Mouse (Mus musculus) spleen, postnatal 36 days (tissue): Measurements from ENCODE around the gene Cdh8.
"Not testable (repeated sequence)": the region's sequence is repeated elsewhere in the genome, so short reads cannot be mapped to it uniquely, and the experiment has no call there.

ENCODE experiments used
- DNase-seq, 2 experiments: peaks; one replicate each; pipeline ENCODE4 v3.0.0; 2022; ENCODE audit warnings: low spot score in 2 of 2, mixed read lengths in 1 of 2

Gene Cdh8

DNA sequence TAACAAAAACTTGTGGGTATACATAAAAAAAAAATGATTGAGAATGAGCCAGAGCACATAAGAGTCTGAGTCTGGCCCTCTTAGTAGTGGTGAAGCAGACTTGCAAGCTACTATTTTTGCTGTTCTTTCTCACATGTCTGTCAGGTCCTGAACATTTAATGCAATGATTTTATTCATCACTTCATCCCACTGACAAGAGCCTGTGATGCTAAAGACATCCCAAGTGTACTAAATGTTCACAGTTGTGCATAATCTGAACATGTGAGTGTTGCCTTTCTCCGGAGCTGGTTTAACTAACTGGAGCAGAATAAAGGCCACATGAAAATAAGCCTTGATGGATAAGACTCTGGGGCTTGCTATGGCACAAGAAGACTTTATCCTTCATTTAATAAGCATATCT, 131.2 kb downstream of the Cdh8 start:
- no peak for DNase-seq

DNA sequence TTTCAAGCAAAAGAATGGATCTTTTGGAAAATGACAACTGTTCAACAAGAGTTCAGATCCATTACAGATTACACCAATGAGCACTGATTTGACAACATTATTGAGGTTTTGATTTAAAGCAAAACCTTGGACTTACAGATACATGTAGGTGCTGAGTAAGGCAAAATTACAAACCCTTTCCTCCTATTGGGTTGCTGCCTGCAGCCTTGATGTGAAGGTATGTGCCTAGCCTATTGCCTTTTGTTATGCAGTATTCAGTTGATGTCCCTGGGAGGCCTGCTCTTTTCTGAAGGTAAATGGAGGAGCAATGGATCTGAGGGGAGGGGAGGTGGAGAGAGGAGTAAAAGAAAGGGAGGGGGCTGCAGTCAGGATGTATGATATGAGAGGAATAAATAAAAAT, 135.9 kb downstream of the Cdh8 start:
- DNase-seq = no peak

DNA sequence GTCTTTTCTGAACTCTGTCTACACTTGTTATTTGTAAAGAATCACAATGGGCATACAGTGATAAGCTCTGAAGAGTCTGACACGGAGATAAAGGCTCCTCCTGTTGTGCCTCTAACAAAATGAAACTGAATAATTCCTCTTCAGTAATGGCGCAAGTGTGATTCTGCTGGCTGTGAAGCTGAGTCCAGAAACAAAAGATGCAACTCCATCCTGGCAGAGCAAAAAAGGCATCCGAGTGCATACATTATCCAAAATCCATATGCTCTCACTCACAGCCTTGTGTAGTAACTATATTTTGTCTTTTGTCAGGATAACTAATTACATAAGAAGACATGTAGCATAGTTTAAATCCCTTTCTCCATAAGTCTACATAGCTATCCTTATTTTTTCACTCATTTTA, 149.1 kb downstream of the Cdh8 start:
- DNase-seq = no peak

DNA sequence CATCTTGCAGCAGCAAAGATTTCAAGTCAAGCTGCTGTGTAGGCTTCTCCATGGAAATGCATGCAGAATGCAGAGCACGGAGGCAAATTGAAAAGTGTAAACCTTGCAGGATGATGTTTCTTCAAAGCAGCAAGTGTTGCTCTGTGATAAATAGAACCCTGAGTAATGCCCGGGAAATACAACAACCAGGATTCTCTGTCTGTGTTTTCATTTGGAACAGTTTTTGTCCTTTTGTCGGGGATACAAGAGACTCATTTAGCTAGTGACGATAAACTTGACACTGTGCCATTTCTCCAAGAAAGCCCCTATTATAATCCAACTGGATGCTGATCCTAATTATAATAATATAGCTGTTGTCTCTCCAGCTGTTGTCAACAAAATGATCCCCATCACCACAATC, 181.9 kb downstream of the Cdh8 start:
- no peak for DNase-seq

DNA sequence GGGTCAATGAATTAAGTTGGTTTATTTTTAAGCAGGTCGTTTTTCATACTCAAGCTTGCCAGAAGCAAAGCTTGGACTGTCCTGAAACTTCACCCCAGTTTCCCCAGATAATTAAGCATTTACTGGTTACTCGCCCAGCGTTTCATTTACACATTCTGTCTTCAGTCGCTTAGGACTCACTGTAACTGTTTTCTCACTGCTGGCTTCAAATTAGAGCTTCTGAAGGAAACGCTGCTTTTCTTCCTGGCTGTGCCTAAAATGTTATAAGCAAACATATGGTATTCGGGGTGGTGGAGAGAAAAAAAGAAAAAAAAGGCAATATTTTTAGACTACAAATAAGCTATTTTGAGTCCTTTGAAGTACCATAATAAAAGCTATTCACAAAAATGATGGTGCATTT, 192.6 kb downstream of the Cdh8 start:
- DNase-seq = no peak

DNA sequence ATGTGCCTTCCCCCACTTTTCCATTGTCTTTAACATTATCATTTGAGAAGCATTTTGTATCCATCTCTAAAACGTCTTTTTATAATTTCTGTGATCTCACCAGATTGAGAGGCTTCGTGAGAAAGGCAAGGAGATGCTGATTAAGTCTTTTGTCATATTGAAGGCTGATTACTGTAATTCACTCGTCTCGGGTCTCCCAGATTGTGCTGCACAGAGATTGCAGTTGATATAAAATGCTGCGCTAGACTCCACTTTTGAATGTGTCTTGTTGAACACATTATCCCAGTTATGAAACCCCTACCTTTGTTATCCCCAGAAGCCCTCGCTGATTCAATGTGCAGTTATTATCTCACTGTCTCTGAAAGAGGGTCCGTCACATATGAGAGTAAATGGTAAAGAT, 211.1 kb downstream of the Cdh8 start:
- DNase-seq = no peak

DNA sequence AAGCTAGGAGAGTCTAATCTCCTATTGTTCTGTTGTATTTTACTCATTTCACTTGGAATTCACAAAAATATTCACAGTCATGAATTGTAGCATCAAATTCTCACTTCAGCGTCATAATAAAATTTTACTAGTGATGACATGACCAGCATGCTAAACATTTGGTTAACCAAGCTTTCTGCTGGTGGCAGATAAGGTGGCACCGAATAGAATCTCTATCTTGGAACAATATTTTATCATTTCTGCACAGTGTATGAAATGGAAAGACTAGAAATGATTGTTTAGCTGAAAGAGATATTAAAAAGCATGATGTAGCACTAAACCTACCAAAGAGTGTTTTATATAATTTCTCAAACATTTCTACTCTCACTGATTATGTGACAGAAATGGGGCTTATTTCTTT, 225.6 kb downstream of the Cdh8 start:
- no peak for DNase-seq

DNA sequence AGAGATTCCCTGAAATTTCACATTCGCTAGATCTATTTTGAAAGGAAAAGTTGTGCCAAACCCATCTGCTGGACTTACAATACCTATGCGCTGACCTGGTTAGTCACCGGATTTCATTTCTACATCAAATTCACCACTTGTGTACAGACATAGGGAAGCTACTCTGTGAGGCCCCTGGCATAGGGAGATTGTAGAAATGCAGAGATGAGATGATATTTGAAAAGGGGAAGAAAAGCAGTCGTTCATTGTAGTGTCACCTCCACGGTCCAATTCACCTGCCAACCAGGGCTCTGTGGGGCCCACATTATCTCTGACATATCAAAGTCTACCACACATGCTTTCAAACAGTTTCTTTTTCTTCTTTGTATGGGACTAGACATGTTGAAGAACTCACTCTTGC, 229.4 kb downstream of the Cdh8 start:
- DNase-seq = no peak

DNA sequence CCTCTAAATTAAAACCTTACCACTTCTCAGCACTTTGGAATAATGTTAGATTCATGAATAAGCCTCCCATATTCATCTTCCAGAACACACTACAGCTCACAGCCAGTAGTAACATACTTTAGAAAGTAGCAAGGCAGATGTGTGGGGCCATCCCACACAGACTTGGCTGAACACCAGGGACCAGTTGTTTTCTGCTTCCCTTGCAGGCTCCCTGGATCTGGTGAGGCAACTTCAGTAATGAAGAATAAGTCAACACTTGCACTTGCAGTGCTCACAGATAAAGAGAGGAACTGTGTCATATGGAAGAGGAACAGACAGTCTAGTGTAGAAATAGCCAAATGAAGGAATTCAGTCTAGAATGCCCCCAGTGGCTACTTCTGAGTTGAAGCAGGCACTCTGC, 232.1 kb downstream of the Cdh8 start:
- DNase-seq = no peak

DNA sequence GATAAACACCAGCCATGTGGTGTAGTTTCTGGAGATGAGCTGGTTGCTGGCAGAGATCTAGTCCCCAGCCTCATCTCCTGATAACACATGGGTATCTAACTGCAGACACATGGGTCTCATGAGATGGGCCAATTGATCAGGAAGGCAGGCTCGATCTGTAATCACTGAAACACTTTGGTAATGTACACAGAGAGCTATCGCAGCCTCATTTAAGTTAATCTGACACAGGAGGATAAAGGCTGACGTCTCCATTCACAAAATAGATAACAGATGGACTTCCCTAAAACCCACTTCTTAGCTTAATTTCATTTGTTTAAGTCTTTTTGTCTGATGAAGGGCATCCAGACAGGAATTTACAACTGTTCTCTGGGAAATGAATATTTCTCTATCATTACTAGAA, 249.3 kb downstream of the Cdh8 start:
- DNase-seq = no peak

DNA sequence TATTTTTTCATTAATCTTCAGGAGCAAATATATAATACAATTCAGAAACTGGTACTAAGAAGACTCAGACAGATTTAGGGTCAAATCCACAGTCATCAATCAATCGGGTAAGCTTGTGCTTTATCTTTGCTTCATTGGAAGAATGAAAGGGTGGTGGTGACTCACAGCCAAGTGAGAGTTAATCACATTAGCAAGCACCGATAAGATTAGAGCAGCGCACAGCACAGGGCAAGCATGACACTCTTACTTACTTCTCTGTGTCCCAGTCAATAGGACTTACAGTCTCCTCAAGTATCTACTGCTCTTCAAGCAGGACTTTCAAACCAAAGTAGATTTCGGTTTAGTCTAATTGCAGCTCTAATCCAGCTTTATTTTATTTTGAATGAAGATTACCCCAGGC, 254.6 kb downstream of the Cdh8 start:
- DNase-seq = no peak

DNA sequence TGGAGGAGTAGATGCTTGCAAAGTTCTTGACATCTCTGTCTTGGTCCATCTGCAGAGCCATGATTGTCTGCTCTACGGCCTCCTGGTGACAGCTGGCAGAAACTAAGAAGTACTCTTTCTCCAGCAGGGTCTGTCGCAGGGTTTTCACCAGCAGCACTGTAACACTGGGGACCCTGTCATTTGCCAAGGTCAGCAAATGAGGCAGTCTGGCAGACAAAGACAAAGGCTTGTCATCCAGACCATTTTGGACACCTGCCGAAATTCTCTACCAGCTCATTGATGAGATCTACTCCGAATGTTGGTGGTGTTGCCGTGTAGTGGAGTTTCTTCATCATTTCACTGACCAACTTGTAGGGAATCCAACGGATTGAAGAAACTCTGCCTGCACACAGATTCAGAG, 270.8 kb downstream of the Cdh8 start:
- no peak for DNase-seq

DNA sequence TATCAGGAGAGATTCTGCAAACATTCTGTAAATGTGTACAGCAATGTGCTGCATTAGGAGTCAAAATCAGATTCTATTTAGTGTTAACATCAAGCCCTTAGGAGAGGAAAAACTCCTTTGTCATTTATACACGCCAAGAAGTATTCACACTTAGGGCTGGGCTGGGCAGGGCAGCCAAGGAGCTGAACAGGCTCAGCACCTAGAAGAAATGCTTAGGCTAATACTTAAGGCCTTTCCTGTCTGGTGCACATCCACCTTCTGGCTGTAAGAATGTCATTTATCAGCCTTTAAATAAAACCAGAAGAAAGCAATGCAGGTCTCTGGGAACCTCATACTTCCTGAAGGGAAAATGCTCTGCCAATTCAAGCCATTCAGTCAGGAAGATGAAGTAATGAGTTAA, 271.5 kb downstream of the Cdh8 start:
- not testable (repeated sequence) for DNase-seq

DNA sequence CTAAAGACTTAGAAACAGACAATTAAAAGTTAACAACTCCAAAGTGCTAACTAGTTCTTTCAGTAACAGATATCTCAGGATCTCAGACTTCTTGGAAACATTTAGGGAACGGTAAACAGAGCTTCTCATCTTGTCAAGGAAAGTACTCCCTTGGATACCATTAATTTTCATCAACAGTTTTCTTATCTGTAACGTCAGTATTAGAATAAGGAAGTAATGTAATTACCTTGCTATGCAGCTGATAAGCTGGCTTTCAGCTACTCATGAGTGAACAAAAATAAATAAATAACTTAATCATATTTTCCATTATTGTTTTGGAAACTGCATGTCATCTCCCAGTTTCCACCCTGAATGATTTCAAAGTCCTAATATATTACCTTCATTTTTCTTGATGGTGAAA, 317.8 kb downstream of the Cdh8 start:
- DNase-seq = no peak

DNA sequence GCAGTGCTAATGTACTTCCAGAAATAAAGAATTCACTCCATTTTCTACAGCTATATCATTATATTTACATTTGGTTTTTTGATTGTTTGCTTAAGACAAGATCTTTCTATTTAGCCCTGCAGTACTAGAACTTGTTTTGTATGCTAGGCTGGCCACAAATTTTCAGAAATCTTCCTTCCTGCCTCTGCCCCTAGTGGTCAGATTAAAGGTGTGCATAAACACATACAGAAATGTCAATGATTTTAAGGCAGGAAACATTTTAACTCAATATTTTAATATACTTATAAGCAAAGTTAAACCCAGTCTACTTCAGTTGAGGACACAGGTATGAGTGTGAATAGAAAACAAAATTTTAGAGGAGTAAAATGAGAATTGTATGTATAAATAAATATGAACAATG, 364.9 kb downstream of the Cdh8 start:
- DNase-seq = no peak

DNA sequence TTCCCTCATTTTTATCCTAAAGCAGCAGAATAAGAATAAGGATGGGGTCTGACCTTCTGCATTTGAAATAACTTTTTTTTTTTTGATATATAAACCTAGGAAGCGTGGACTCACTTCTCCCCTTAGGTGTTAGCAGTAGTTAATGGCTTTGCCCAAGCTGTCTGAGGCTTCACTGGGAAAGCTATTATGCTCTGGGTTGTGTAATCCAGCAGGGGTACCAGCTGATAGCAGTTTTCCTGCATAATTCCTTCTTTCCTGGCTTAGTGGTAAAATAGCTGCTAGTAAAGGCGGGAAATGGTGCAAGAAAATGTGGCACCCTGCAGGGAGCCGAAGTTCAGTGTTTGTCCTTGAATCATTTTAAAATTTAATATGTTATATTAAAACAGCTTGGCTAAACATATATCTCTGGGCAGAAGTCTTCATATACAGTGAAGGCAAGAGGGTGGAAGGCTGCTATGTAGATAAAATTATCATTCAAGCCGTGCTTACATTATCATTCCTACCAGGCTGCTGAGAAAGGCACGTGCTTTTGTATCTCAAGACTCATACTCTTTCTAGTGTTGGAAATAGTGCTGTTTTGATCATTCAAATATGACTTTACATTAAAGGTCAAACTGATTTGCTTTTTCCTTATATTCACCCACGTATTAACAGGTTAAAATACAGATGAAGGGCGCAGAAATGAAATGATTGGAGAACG, 367.5 kb downstream of the Cdh8 start:
- no peak for DNase-seq

DNA sequence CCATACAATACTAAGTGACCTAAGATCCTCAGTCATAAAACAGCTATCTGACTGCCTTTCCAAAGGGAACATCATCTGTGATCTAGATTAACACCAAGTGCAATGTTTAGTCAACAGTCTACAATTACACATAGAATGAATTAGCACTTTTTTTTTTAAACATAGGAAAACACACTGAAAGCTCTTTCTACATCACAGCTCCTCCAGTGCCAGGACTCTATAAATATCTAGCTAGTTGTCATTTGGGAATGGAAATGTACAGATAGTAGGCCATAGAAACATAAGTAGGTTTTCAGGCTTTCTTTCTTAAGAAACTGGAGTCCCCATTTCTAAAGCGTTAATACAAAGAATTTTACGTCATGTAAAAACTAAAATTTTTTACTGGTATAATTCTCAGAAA, 375.8 kb downstream of the Cdh8 start:
- DNase-seq = no peak

DNA sequence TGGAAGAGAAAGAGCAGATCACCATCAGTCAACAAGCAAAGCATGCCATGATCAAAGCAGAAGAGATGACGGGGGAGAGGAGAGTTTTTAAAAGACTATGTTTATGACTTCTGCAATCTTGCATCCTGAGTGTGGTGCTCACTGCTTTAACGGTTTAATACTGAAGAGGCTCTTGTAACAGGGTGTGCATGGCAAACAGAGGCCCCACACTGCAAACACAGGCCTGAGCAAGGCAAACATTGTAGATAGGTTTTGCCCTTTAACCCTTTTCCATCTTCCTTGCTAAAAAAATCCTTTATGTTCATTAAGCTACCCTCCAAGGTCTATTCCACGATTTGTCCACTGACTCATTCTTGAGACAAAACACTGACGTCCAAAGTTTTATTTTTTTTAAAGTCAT, 385.2 kb downstream of the Cdh8 start:
- DNase-seq = no peak
